Mouse (Mus musculus) lung, embryonic 14.5 days (tissue): ENCODE results near the gene Usp47. TPM values are rescaled to one million over a fixed set of nuclear protein-coding genes. Genes with fewer than 3 reads are reported as not detected.

Source experiments
- ATAC-seq: fragments of 200-750 bp; cut with Nextera tagmentation; 2 replicates; pipeline ENCODE4 v1.8.0; 2017; ENCODE audit warnings: mild to moderate bottlenecking, moderate TSS enrichment, moderate library complexity; ENCODE audit not compliant: insufficient read depth
- DNase-seq: peaks from one replicate; pipeline ENCODE4 v3.0.0-alpha.2; 2015
- H3K27ac ChIP-seq: fragments of 300-500 bp; sonication (generic); 2 replicates; pipeline ENCODE4 v1.5.1; 2014; ENCODE audit warnings: low read depth, mild to moderate bottlenecking, moderate library complexity
- H3K27me3 ChIP-seq: fragments of 300-500 bp; sonication (generic); 2 replicates; pipeline ENCODE4 v1.6.1; 2014; ENCODE audit warnings: low read length, control low read depth; ENCODE audit not compliant: insufficient read depth
- H3K36me3 ChIP-seq: fragments of 300-500 bp; sonication (generic); 2 replicates; pipeline ENCODE4 v1.6.1; 2014; ENCODE audit warnings: control low read depth; ENCODE audit not compliant: insufficient read depth
- H3K4me1 ChIP-seq: fragments of 300-500 bp; sonication (generic); 2 replicates; pipeline ENCODE4 v1.6.1; 2014; ENCODE audit warnings: antibody characterized with exemption, control low read depth; ENCODE audit not compliant: insufficient read depth
- H3K4me2 ChIP-seq: fragments of 300-500 bp; sonication (generic); 2 replicates; pipeline ENCODE4 v1.6.1; 2014; ENCODE audit warnings: mild to moderate bottlenecking
- H3K4me3 ChIP-seq: fragments of 300-500 bp; sonication (generic); 2 replicates; pipeline ENCODE4 v1.5.1; 2014; ENCODE audit warnings: low read depth, low read length
- H3K9ac ChIP-seq: fragments of 300-500 bp; sonication (generic); 2 replicates; pipeline ENCODE4 v1.6.1; 2014
- H3K9me3 ChIP-seq: fragments of 300-500 bp; sonication (generic); 2 replicates; pipeline ENCODE4 v1.6.1; 2016; ENCODE audit warnings: low read depth, low read length, control low read depth
- CTCF ChIP-seq: IDR thresholded peaks from 2 replicates; pipeline ENCODE4 v1.5.1; 2016; ENCODE audit warnings: antibody characterized with exemption, low read depth
- WGBS: fragments of 180-500 bp; shearing (Covaris S2); extraction: QIAGEN DNeasy Blood & Tissue Kit; methylation state at CpG from one replicate; pipeline ENCODE4 v1.1.7; 2014; 5-methylcytosine and 5-hydroxymethylcytosine counted together
- polyA plus RNA-seq: library from polyadenylated mRNA; unstranded; fragments of >200 nt; fragmentation: Nextera tagmentation; extraction: Ambion mirVana; gene quantifications from 2 replicates; pipeline ENCODE4 v1.2.1, GENCODE M21; 2014

Gene Usp47
- polyA plus RNA-seq, 1 experiment from 2014 or later = 92.1 TPM

DNA sequence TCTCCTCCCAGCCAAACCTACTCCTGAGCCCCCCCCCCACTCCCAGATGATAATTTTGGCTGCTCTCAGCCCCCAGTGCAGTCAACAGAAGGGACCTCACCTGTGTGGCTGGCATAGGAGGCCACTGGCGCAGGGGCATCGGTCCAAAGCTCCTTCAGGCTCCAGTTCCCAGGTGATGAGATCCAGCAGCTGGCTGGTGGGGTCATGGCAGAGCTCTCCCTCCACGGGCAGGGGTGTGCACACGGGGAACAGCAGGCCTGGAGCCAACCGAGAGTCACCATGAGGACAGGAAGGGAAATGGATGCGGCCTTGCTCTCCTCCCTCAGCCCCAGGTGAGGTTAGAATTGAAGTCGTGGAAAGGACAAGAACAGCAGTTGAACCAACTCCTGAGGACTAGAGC, 95.9 kb downstream of the Usp47 start:
- Histone ChIP-seq H3K4me2 (no peak overlapping the region), H3K9ac (no peak overlapping the region), H3K4me1 (no peaks in the 10 kb centered on the region), H3K36me3 (0 out of 2 replicates have a peak, but pooled peaks cover 5% of the 10 kb centered on the region), H3K9me3 (no peaks in the 10 kb centered on the region), H3K27ac (no peak overlapping the region), H3K4me3 (no peak overlapping the region), H3K27me3 (no peaks in the 10 kb centered on the region)
- ATAC-seq = no peak
- 77% methylated on average over 7 of the region's 7 CpGs for WGBS
- DNase-seq = no peak
- TF ChIP-seq CTCF = no peak

DNA sequence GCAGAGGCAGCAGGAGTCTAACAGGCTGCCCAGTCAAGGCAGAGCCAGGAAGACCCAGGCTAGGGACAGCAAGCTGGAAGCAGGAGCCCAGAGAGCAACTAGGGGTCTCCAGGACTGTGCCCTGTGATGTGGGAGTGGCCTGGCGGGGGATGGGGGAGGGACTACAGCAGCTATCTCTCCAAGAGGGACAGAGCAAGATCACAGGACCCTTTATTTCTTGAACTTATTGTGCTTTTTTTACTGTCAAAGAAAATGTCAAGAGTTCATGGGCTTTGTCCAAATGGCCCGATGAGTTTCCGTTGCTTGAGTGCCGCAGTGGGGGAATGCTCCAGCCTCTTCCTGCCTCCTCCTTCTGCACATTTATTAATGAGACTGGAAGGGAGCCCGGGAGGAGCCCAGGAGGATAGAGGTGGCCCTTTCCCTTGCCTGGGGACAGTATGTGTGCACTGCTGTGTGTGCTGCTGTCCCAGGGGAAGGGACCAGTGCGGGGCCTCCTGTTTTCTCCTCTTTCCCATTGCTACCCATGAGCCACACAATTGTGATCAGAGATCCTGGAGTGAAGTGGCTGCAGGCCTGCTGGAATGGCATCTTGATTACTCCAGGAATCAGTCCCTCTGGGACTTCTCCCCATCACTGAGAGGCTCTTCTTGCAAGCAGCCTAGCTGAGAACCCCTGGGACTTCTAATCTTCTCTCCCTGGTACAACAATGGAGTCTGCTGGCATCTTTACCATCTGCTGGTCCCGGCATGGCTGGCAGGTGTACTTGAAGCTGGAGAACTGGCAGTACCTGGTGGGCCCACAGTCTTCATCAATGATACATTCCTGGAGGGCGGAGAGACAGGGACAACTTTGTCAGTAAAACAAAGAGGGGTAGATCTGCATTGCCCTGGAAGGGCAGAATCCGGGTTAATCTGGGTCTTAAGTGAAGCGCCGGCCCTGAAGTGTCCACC, 97.8 kb downstream of the Usp47 start:
- Histone ChIP-seq H3K27ac (no peak overlapping the region), H3K4me3 (no peak overlapping the region), H3K9me3 (no peaks in the 10 kb centered on the region), H3K36me3 (0 out of 2 replicates have a peak, but pooled peaks cover 5% of the 10 kb centered on the region), H3K4me2 (no peak overlapping the region), H3K27me3 (no peaks in the 10 kb centered on the region), H3K9ac (no peak overlapping the region), H3K4me1 (no peaks in the 10 kb centered on the region)
- DNase-seq = peak; percentile 42
- 67% methylated on average over 11 of the region's 11 CpGs for WGBS
- TF ChIP-seq CTCF = no peak
- ATAC-seq = no peak; the same call in 1 of the 2 replicates

DNA sequence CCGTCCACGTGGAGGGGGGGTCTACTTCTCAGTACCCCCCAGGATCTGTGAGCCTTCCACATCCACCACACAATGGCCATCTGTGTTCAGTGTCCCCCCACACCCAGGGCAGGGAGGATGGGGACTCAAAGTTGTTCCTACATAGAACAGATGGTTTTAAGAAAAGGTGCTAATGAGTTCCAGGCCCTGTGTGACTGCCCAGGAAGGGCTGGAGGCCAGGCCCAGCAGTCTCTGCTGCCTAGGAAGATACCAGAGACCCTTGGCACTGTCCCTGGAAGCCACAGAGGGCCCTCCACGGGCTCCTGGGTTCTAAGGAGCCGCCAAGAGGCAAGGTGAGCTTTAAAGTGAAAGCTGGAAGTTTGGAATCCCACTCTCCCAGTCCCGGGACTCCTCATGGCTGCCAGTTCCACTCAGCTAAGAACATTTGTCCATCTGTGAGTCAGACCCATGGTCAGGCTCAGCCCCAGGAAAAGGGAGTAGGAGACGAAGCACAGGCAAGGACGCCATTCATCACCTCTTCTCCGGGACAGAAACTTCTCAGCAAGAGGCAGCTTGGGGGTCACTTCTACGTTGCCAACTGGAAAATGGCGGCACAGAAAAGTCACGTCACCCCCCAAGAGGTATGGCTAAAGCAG, 98.7 kb downstream of the Usp47 start:
- no peaks in the 10 kb centered on the region for H3K4me1 ChIP-seq
- no peak for ATAC-seq
- no peaks in the 10 kb centered on the region for H3K9me3 ChIP-seq
- H3K27me3 ChIP-seq = no peaks in the 10 kb centered on the region
- TF ChIP-seq CTCF = no peak
- H3K36me3 ChIP-seq = 0 out of 2 replicates have a peak, but pooled peaks cover 5% of the 10 kb centered on the region
- no peak overlapping the region for H3K4me2 ChIP-seq
- H3K4me3 ChIP-seq = no peak overlapping the region
- H3K27ac ChIP-seq = no peak overlapping the region
- no peak for DNase-seq
- WGBS = 72% methylated on average over 11 of the region's 11 CpGs
- H3K9ac ChIP-seq = no peak overlapping the region

DNA sequence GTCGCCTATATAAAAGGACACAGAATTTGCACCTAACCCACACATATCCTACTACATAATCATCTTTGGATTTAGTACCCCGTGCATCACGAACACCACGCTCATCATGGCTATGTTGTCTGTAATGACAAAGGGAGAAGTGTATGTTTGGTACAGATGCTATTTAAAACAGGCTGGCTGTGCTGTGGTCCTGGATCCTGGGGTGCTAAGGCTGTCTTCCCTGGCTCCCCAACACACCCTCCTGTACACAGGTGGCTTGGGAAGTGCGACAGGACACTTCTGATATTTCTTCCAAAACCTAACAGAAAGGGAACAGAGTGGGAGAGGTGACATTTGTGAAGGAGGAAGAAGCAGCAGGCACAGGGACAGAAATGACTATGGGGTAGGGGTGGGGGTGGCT, 100.3 kb downstream of the Usp47 start:
- 87% methylated on average over 5 of the region's 5 CpGs for WGBS
- H3K9me3 ChIP-seq = no peaks in the 10 kb centered on the region
- TF ChIP-seq CTCF = no peak
- no peaks in the 10 kb centered on the region for H3K4me1 ChIP-seq
- no peak for ATAC-seq
- H3K9ac ChIP-seq = no peak overlapping the region
- no peak for DNase-seq
- H3K4me3 ChIP-seq = no peak overlapping the region
- no peaks in the 10 kb centered on the region for H3K27me3 ChIP-seq
- no peak overlapping the region for H3K4me2 ChIP-seq
- no peak overlapping the region for H3K27ac ChIP-seq
- 0 out of 2 replicates have a peak, but pooled peaks cover 5% of the 10 kb centered on the region for H3K36me3 ChIP-seq

DNA sequence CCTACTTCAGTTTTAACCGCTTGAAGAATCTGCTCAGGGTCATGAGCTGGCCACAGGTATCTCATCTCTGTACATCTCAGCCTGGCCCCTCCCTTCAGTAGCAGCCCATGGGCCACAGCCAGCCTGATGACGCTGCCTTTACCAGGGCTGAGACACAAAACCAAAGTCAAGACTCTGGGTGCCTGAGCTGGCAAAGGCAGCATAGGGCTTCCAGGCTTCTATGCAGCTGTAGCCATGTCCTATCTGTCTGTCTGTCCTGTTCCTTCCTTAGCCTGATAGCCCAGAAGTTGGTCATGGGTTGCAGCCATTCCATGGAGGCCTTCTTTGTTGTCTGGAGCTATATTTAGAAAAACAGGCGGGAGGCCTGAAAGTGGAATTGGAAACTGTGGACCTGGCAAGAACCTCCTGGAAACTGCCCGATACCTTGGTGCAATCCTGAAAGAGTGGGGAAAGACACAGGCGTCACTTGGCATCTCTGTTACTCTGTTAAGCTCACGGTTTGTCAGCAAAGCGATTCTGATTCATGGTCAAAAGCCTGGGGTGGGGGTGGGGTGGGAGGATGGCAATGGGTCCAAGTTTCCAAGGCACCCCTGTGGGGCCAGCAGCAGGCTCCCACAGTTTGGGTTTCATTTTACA, 102.4 kb downstream of the Usp47 start:
- no peak for TF ChIP-seq CTCF
- H3K9me3 ChIP-seq = no peaks in the 10 kb centered on the region
- H3K36me3 ChIP-seq = no peaks in the 10 kb centered on the region
- H3K4me3 ChIP-seq = no peak overlapping the region
- no peak overlapping the region for H3K9ac ChIP-seq
- no peaks in the 10 kb centered on the region for H3K4me1 ChIP-seq
- no peaks in the 10 kb centered on the region for H3K27me3 ChIP-seq
- ATAC-seq = no peak
- H3K4me2 ChIP-seq = no peak overlapping the region
- 78% methylated on average over 7 of the region's 7 CpGs for WGBS
- H3K27ac ChIP-seq = no peak overlapping the region
- DNase-seq = no peak

DNA sequence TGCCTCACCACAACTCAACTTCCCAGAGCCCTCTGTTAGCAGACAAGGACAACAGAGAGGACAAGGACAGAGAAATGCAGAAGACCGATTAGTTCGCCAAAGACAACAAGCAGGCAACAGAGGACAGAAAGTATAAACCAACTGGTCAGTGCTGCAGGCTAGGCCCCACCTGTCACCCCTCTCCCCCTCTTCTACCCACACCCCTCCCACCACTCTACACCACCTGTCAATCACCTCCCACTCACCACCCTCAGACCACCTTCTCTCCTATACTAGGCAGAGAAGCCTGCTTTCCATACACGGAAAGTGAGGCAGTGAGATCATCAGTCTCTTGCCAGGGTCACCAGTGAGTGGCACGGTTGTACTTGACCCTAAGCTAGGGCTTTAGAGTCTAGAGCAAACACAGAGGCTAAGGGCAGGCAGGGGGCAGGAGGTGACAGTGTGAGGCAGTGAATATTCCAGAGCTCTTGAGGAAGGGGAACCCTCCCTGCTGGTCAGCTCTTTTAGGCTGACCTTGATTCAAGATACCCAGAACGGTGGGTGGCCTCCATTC, 103.9 kb downstream of the Usp47 start:
- Histone ChIP-seq H3K4me3 (no peak overlapping the region), H3K9me3 (no peaks in the 10 kb centered on the region), H3K9ac (no peak overlapping the region), H3K27ac (no peak overlapping the region), H3K27me3 (no peaks in the 10 kb centered on the region), H3K4me1 (no peaks in the 10 kb centered on the region), H3K36me3 (no peaks in the 10 kb centered on the region), H3K4me2 (no peak overlapping the region)
- TF ChIP-seq CTCF = no peak
- DNase-seq = no peak
- no peak for ATAC-seq
- WGBS = 34% methylated on average over 5 of the region's 5 CpGs
